Mouse (Mus musculus): ENCODE measurements around the gene Mrpl2. TPM values are rescaled to one million over a fixed set of nuclear protein-coding genes. Genes with fewer than 3 reads are reported as not detected.

Gene Mrpl2
- polyA plus RNA-seq, 1 experiment from 2014 or later = 89.0 TPM

GRCm38 (mm10) chr17:46628791-46629684 lies 17.0 kb upstream of the Mrpl2 start, which contains the start of gene Ptk7:
TSS of gene Ptk7 (minus strand) at chr17:46629504.
- WGBS = under 1% methylated on average over 64 of the region's 90 CpGs
- no peaks in the 10 kb centered on the region for H3K27me3 ChIP-seq
- H3K4me1 ChIP-seq = peaks cover 39% of the 10 kb centered on the region
- H3K9ac ChIP-seq = peak within 1 kb of the TSS; percentile 98
- peak within 1 kb of the TSS; percentile 87 for H3K27ac ChIP-seq
- H3K9me3 ChIP-seq (replicated peaks) = no peaks in the 10 kb centered on the region
- H3K4me3 ChIP-seq = peak within 1 kb of the TSS; percentile 96
- H3K36me3 ChIP-seq (ENCODE audit: poor library complexity, severe bottlenecking) = peaks cover 32% of the 10 kb centered on the region
- H3K4me2 ChIP-seq = peak within 1 kb of the TSS; percentile 77
- ATAC-seq = peak; percentile 82

- peaks cover 31% of the 10 kb centered on the region for H3K4me1 ChIP-seq
These were observed 16.2 kb upstream of the Mrpl2 start for GRCm38 (mm10) chr17:46629685-46630441.

GRCm38 (mm10) chr17:46636831-46637523 lies 9.1 kb upstream of the Mrpl2 start:
- Histone ChIP-seq H3K4me3 (no peak overlapping the region), H3K4me2 (peak overlapping the region; percentile 37), H3K9ac (peak overlapping the region; percentile 37; the same call in 1 of the 2 replicates), H3K36me3 (ENCODE audit: poor library complexity, severe bottlenecking) (peaks cover 77% of the 10 kb centered on the region), H3K27me3 (no peaks in the 10 kb centered on the region), H3K9me3 (replicated peaks) (no peaks in the 10 kb centered on the region), H3K4me1 (peaks cover 18% of the 10 kb centered on the region), H3K27ac (peak overlapping the region; percentile 63)
- peak; percentile 77 for ATAC-seq
- WGBS = 14% methylated on average over 15 of the region's 15 CpGs

More at GRCm38 (mm10) chr17:46629685-46630441, 16.2 kb upstream of the Mrpl2 start:
- Histone ChIP-seq H3K9me3 (replicated peaks) (no peaks in the 10 kb centered on the region), H3K27ac (peak overlapping the region; percentile 87), H3K9ac (peak overlapping the region; percentile 98), H3K27me3 (no peaks in the 10 kb centered on the region), H3K4me2 (peak overlapping the region; percentile 77), H3K36me3 (ENCODE audit: poor library complexity, severe bottlenecking) (peaks cover 38% of the 10 kb centered on the region), H3K4me3 (peak overlapping the region; percentile 96)
- ATAC-seq = peak; percentile 62
- WGBS = 17% methylated on average over 12 of the region's 12 CpGs

GRCm38 (mm10) chr17:46639929-46640328 lies 6.1 kb upstream of the Mrpl2 start:
- peaks cover 33% of the 10 kb centered on the region for H3K4me1 ChIP-seq
- H3K36me3 ChIP-seq (ENCODE audit: poor library complexity, severe bottlenecking) = peaks cover 61% of the 10 kb centered on the region
- no peaks in the 10 kb centered on the region for H3K27me3 ChIP-seq
- ATAC-seq = no peak
- H3K4me3 ChIP-seq = no peak overlapping the region
- no peak overlapping the region for H3K4me2 ChIP-seq
- no peaks in the 10 kb centered on the region for H3K9me3 ChIP-seq (replicated peaks)
- WGBS = 89% methylated on average over 9 of the region's 9 CpGs
- H3K27ac ChIP-seq = no peak overlapping the region
- H3K9ac ChIP-seq = no peak overlapping the region

GRCm38 (mm10) chr17:46642060-46642459 lies 4.0 kb upstream of the Mrpl2 start:
- WGBS = 91% methylated on average over 17 of the region's 17 CpGs
- ATAC-seq = no peak

GRCm38 (mm10) chr17:46644152-46644805 lies 1.8 kb upstream of the Mrpl2 start:
- Histone ChIP-seq H3K4me1 (peaks cover 30% of the 10 kb centered on the region), H3K9ac (no peak overlapping the region), H3K4me3 (peak overlapping the region; percentile 80), H3K4me2 (peak overlapping the region; percentile 81), H3K27me3 (no peaks in the 10 kb centered on the region), H3K36me3 (ENCODE audit: poor library complexity, severe bottlenecking) (peaks cover 50% of the 10 kb centered on the region), H3K27ac (no peak overlapping the region), H3K9me3 (replicated peaks) (no peaks in the 10 kb centered on the region)
- 91% methylated on average over 12 of the region's 12 CpGs for WGBS
- no peak for ATAC-seq

More at GRCm38 (mm10) chr17:46642060-46642459, 4.0 kb upstream of the Mrpl2 start:
- H3K9me3 ChIP-seq (replicated peaks) = no peaks in the 10 kb centered on the region
- H3K9ac ChIP-seq = no peak overlapping the region
- no peaks in the 10 kb centered on the region for H3K27me3 ChIP-seq
- H3K4me2 ChIP-seq = no peak overlapping the region
- no peak overlapping the region for H3K27ac ChIP-seq
- H3K4me1 ChIP-seq = peaks cover 31% of the 10 kb centered on the region
- H3K36me3 ChIP-seq (ENCODE audit: poor library complexity, severe bottlenecking) = peaks cover 46% of the 10 kb centered on the region
- no peak overlapping the region for H3K4me3 ChIP-seq

GRCm38 (mm10) chr17:46644916-46645475 lies 1.0 kb upstream of the Mrpl2 start:
- H3K9ac ChIP-seq = peak overlapping the region; percentile 77
- WGBS = 9% methylated on average over 11 of the region's 11 CpGs
- H3K27me3 ChIP-seq = no peaks in the 10 kb centered on the region
- H3K36me3 ChIP-seq (ENCODE audit: poor library complexity, severe bottlenecking) = peaks cover 43% of the 10 kb centered on the region
- ATAC-seq = no peak
- H3K9me3 ChIP-seq (replicated peaks) = no peaks in the 10 kb centered on the region
- H3K4me1 ChIP-seq = peaks cover 37% of the 10 kb centered on the region
- peak overlapping the region; percentile 17; the same call in 1 of the 2 replicates for H3K27ac ChIP-seq
- H3K4me2 ChIP-seq = peak overlapping the region; percentile 81
- peak overlapping the region; percentile 80 for H3K4me3 ChIP-seq

GRCm38 (mm10) chr17:46646322-46646662 lies 263 bp downstream of the Mrpl2 start:
- Histone ChIP-seq H3K36me3 (ENCODE audit: poor library complexity, severe bottlenecking) (peaks cover 30% of the 10 kb centered on the region), H3K27me3 (no peaks in the 10 kb centered on the region), H3K4me3 (peak overlapping the region; percentile 80), H3K9ac (peak overlapping the region; percentile 77), H3K4me1 (peaks cover 46% of the 10 kb centered on the region), H3K9me3 (replicated peaks) (no peaks in the 10 kb centered on the region), H3K27ac (peak overlapping the region; percentile 83), H3K4me2 (peak overlapping the region; percentile 81)
- no peak for ATAC-seq
- under 1% methylated on average over 19 of the region's 19 CpGs for WGBS

- H3K4me2 ChIP-seq = peak overlapping the region; percentile 81; the same call in 1 of the 2 replicates
- no peak for ATAC-seq
These were observed 1.2 kb downstream of the Mrpl2 start for GRCm38 (mm10) chr17:46647279-46647678.

GRCm38 (mm10) chr17:46648436-46648835 lies 2.4 kb downstream of the Mrpl2 start:
- Histone ChIP-seq H3K4me3 (no peak overlapping the region), H3K4me2 (no peak overlapping the region), H3K9ac (no peak overlapping the region), H3K9me3 (replicated peaks) (no peaks in the 10 kb centered on the region), H3K27ac (no peak overlapping the region), H3K4me1 (peaks cover 64% of the 10 kb centered on the region), H3K36me3 (ENCODE audit: poor library complexity, severe bottlenecking) (peaks cover 25% of the 10 kb centered on the region), H3K27me3 (no peaks in the 10 kb centered on the region)
- 94% methylated on average over 9 of the region's 9 CpGs for WGBS
- ATAC-seq = no peak

More at GRCm38 (mm10) chr17:46647279-46647678, 1.2 kb downstream of the Mrpl2 start:
- Histone ChIP-seq H3K4me3 (peak overlapping the region; percentile 80; the same call in 1 of the 2 replicates), H3K9me3 (replicated peaks) (no peaks in the 10 kb centered on the region), H3K4me1 (peaks cover 56% of the 10 kb centered on the region), H3K36me3 (ENCODE audit: poor library complexity, severe bottlenecking) (peaks cover 20% of the 10 kb centered on the region), H3K27ac (no peak overlapping the region), H3K27me3 (no peaks in the 10 kb centered on the region), H3K9ac (no peak overlapping the region)
- 92% methylated on average over 7 of the region's 7 CpGs for WGBS

- Histone ChIP-seq H3K4me3 (peak overlapping the region; percentile 68), H3K9ac (peak overlapping the region; percentile 92), H3K4me2 (peak overlapping the region; percentile 91), H3K4me1 (peaks cover 54% of the 10 kb centered on the region), H3K9me3 (replicated peaks) (no peaks in the 10 kb centered on the region), H3K36me3 (ENCODE audit: poor library complexity, severe bottlenecking) (peaks cover 36% of the 10 kb centered on the region), H3K27ac (peak overlapping the region; percentile 94), H3K27me3 (no peaks in the 10 kb centered on the region)
- ATAC-seq = no peak
- 33% methylated on average over 15 of the region's 15 CpGs for WGBS
These were observed 3.8 kb downstream of the Mrpl2 start for GRCm38 (mm10) chr17:46649811-46650210.
